Mouse (Mus musculus) cerebellum, postnatal 10 days (tissue): ENCODE data around the gene Clpp.

Experiments
- DNase-seq, 2 experiments: peaks; one replicate each; pipeline ENCODE4 v3.0.0; 2021; ENCODE audit warnings: mixed read lengths in 2 of 2

The Clpp gene

GRCm38 (mm10) chr17:57031661-57032420 lies 41.7 kb downstream of the Clpp start:
- DNase-seq: peak; percentile 99 to 100

GRCm38 (mm10) chr17:57032854-57033253 lies 42.7 kb downstream of the Clpp start:
- no peak for DNase-seq

GRCm38 (mm10) chr17:57038978-57039377 lies 48.9 kb downstream of the Clpp start:
- no peak for DNase-seq

- no peak for DNase-seq
Observed at GRCm38 (mm10) chr17:57041554-57041953, 51.4 kb downstream of the Clpp start, which contains the start of gene Slc25a41. Gene Slc25a41 (minus strand): TSS chr17:57041654.
